Mouse (Mus musculus): ENCODE results near the gene Crtac1. TPM values are rescaled to one million over a fixed set of nuclear protein-coding genes. Genes with fewer than 3 reads are reported as not detected.

The Crtac1 gene
- polyA plus RNA-seq, 1 experiment from 2014 or later = 0.21 TPM

- H3K4me1 ChIP-seq (ENCODE audit: insufficient read depth) = no peaks in the 10 kb centered on the region
- TF ChIP-seq CTCF (IDR thresholded peaks at IDR 0.05; ENCODE audit: low read depth) (no peak), EP300 (IDR thresholded peaks at IDR 0.05; ENCODE audit: low read depth) (no peak)
- DNase-seq (no peak), ATAC-seq (no peak)
- H3K4me3 ChIP-seq (ENCODE audit: low read depth, low read length) = no peak overlapping the region
- no peaks in the 10 kb centered on the region for H3K9me3 ChIP-seq (ENCODE audit: low read length)
- no peak overlapping the region for H3K4me2 ChIP-seq (ENCODE audit: low read depth, low read length)
- H3K27me3 ChIP-seq (ENCODE audit: insufficient read depth, low read length) = no peaks in the 10 kb centered on the region
- H3K9ac ChIP-seq (replicated peaks) = no peak overlapping the region
- no peaks in the 10 kb centered on the region for H3K36me3 ChIP-seq (replicated peaks; ENCODE audit: insufficient read depth, low read length)
- WGBS (ENCODE audit: insufficient replicate concordance) = 58% methylated on average over 3 of the region's 3 CpGs
- no peak overlapping the region for H3K27ac ChIP-seq (ENCODE audit: low read depth)
Observed at GRCm38 (mm10) chr19:42279611-42280010, 152.0 kb downstream of the Crtac1 start.

GRCm38 (mm10) chr19:42278461-42278860 is 153.1 kb downstream of the Crtac1 start:
- H3K27ac ChIP-seq (ENCODE audit: low read depth) = no peak overlapping the region
- H3K4me2 ChIP-seq (ENCODE audit: low read depth, low read length) = no peak overlapping the region
- ATAC-seq = no peak
- no peak for DNase-seq
- H3K36me3 ChIP-seq (replicated peaks; ENCODE audit: insufficient read depth, low read length) = no peaks in the 10 kb centered on the region
- no peaks in the 10 kb centered on the region for H3K27me3 ChIP-seq (ENCODE audit: insufficient read depth, low read length)
- H3K4me3 ChIP-seq (ENCODE audit: low read depth, low read length) = no peak overlapping the region
- H3K4me1 ChIP-seq (ENCODE audit: insufficient read depth) = no peaks in the 10 kb centered on the region
- no peaks in the 10 kb centered on the region for H3K9me3 ChIP-seq (ENCODE audit: low read length)
- WGBS (ENCODE audit: insufficient replicate concordance) = 78% methylated on average over 5 of the region's 5 CpGs
- no peak overlapping the region for H3K9ac ChIP-seq (replicated peaks)
- TF ChIP-seq EP300 (IDR thresholded peaks at IDR 0.05; ENCODE audit: low read depth) = no peak
- no peak for TF ChIP-seq CTCF (IDR thresholded peaks at IDR 0.05; ENCODE audit: low read depth)

DNA sequence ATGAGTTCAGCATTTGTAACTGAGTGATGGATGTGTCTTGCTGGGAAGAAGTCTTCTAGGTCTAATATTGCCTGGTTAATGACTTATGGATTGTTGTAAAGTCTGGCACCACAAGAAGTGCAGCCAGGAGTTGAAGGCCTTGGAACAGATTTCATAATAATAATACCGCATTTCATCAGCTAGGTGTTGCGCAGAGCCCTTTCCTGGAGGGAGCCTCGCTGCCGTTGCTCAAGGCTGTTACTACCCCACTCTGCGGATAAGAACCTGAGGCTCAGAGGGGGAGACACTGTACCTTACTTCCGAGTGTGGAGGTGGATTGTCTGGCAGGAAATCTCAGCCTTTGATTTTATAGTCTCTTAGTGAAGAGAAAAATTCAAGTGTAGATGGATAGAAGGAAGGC is 154.3 kb downstream of the Crtac1 start:
- no peaks in the 10 kb centered on the region for H3K4me1 ChIP-seq (ENCODE audit: insufficient read depth)
- DNase-seq (no peak), ATAC-seq (no peak)
- H3K9me3 ChIP-seq (ENCODE audit: low read length) = no peaks in the 10 kb centered on the region
- no peaks in the 10 kb centered on the region for H3K27me3 ChIP-seq (ENCODE audit: insufficient read depth, low read length)
- no peak overlapping the region for H3K4me2 ChIP-seq (ENCODE audit: low read depth, low read length)
- no peak for TF ChIP-seq EP300 (IDR thresholded peaks at IDR 0.05; ENCODE audit: low read depth)
- no peak for TF ChIP-seq CTCF (IDR thresholded peaks at IDR 0.05; ENCODE audit: low read depth)
- no peaks in the 10 kb centered on the region for H3K36me3 ChIP-seq (replicated peaks; ENCODE audit: insufficient read depth, low read length)
- 66% methylated on average over 6 of the region's 6 CpGs for WGBS (ENCODE audit: insufficient replicate concordance)
- H3K4me3 ChIP-seq (ENCODE audit: low read depth, low read length) = no peak overlapping the region
- H3K27ac ChIP-seq (ENCODE audit: low read depth) = no peak overlapping the region
- H3K9ac ChIP-seq (replicated peaks) = no peak overlapping the region

DNA sequence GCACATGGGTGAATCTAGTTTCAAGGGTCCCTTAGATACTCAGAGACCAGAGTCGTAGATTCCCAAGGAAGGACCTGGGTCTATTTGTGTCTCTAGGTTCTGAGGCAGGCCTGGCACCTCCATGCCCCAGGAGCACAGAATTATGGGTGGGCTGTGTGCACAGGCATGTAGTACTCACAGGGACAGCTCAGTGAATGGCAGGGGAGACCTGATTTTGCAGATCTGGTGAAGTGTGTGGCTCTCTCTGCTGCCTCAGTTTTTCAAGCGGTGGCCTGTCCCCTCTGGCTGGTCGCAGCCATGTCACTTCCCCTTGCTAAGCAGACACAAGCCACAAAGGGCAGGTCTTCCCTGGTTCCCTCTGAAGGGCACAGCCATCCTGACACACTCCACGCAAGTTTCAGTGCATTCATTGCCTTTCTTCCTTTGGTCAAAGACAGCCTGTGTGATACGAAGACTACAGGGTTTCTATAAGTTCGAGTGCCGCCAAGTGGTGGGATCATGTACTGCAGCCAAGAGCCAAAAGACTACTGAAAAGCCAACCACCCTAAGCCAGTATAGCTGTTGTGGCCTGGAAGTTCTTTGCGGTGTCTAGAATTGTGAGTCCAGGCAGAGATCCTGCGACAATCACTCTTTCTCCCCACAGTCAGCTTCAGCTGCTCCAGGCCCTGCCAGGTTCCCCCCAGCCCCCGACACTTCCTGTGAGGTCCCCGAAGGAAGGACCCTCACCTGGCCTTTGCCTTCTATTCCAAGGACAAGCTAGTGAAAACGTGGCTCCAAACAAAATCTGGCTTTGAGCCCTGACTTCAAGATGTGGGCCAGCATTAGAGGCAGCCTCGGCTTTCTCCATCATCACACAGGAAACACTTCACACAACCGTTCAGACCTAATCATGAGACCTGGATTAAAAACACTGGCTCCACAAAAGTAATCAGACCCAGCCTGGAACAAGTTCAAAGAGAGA is 159.3 kb downstream of the Crtac1 start:
- ATAC-seq (no peak), DNase-seq (peak; percentile 76)
- Histone ChIP-seq H3K4me3 (ENCODE audit: low read depth, low read length) (no peak overlapping the region), H3K36me3 (replicated peaks; ENCODE audit: insufficient read depth, low read length) (no peaks in the 10 kb centered on the region), H3K27ac (ENCODE audit: low read depth) (no peak overlapping the region), H3K4me2 (ENCODE audit: low read depth, low read length) (no peak overlapping the region), H3K9me3 (ENCODE audit: low read length) (no peaks in the 10 kb centered on the region), H3K9ac (replicated peaks) (no peak overlapping the region), H3K27me3 (ENCODE audit: insufficient read depth, low read length) (0 out of 2 replicates have a peak, but pooled peaks cover 3% of the 10 kb centered on the region), H3K4me1 (ENCODE audit: insufficient read depth) (no peaks in the 10 kb centered on the region)
- 36% methylated on average over 14 of the region's 14 CpGs for WGBS (ENCODE audit: insufficient replicate concordance)
- TF ChIP-seq CTCF (IDR thresholded peaks at IDR 0.05; ENCODE audit: low read depth) = peak; percentile 90
- no peak for TF ChIP-seq EP300 (IDR thresholded peaks at IDR 0.05; ENCODE audit: low read depth)

GRCm38 (mm10) chr19:42271182-42271581 is 160.4 kb downstream of the Crtac1 start:
- no peak for DNase-seq
- no peak for ATAC-seq
- Histone ChIP-seq H3K4me2 (ENCODE audit: low read depth, low read length) (no peak overlapping the region), H3K36me3 (replicated peaks; ENCODE audit: insufficient read depth, low read length) (no peaks in the 10 kb centered on the region), H3K27me3 (ENCODE audit: insufficient read depth, low read length) (0 out of 2 replicates have a peak, but pooled peaks cover 3% of the 10 kb centered on the region), H3K9me3 (ENCODE audit: low read length) (no peaks in the 10 kb centered on the region), H3K27ac (ENCODE audit: low read depth) (no peak overlapping the region), H3K9ac (replicated peaks) (no peak overlapping the region), H3K4me1 (ENCODE audit: insufficient read depth) (no peaks in the 10 kb centered on the region), H3K4me3 (ENCODE audit: low read depth, low read length) (no peak overlapping the region)
- 44% methylated on average over 7 of the region's 7 CpGs for whole genome bisulfite sequencing (ENCODE audit: insufficient replicate concordance)
- TF ChIP-seq EP300 (IDR thresholded peaks at IDR 0.05; ENCODE audit: low read depth) (no peak), CTCF (IDR thresholded peaks at IDR 0.05; ENCODE audit: low read depth) (no peak)

- DNase-seq (no peak), ATAC-seq (no peak)
- Histone ChIP-seq H3K9ac (replicated peaks) (no peak overlapping the region), H3K27me3 (ENCODE audit: insufficient read depth, low read length) (0 out of 2 replicates have a peak, but pooled peaks cover 3% of the 10 kb centered on the region), H3K27ac (ENCODE audit: low read depth) (no peak overlapping the region), H3K9me3 (ENCODE audit: low read length) (no peaks in the 10 kb centered on the region), H3K36me3 (replicated peaks; ENCODE audit: insufficient read depth, low read length) (no peaks in the 10 kb centered on the region), H3K4me3 (ENCODE audit: low read depth, low read length) (no peak overlapping the region), H3K4me1 (ENCODE audit: insufficient read depth) (no peaks in the 10 kb centered on the region), H3K4me2 (ENCODE audit: low read depth, low read length) (no peak overlapping the region)
- 57% methylated on average over 6 of the region's 6 CpGs for WGBS (ENCODE audit: insufficient replicate concordance)
- TF ChIP-seq CTCF (IDR thresholded peaks at IDR 0.05; ENCODE audit: low read depth) (no peak), EP300 (IDR thresholded peaks at IDR 0.05; ENCODE audit: low read depth) (no peak)
Observed at GRCm38 (mm10) chr19:42270119-42270518, 161.5 kb downstream of the Crtac1 start.
